Mouse (Mus musculus): Measurements from ENCODE around the gene Cd300ld3. TPM values are rescaled to one million over a fixed set of nuclear protein-coding genes. Genes with fewer than 3 reads are reported as not detected.

The Cd300ld3 gene
- polyA plus RNA-seq (2016; fragmentation: Nextera tagmentation; extraction: Ambion mirVana) = not detected in 2 replicates

DNA sequence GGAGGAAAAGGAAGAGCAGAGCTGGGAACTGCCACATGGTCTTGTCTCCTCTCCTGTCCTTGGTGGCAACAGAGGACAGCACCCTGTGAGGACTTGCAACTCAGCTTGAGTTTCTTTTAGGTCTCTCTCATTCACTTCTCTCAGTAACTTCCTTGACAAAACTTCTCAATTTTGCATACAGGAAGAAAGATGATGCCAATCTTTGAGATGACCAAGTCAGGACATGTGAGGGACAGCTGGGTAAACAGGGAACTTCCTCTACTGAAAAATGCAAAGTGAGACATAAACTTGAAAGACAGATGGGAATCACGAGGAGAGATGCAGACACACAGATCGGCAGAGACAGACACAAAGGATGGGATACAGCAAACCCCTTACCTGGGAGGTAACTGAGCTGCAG, at the start of gene Cd300ld3:
Cd300ld3 (minus strand) TSS at position 151 of the 400 bp plus-strand sequence.
- no peak for ATAC-seq (ENCODE audit: low FRiP score, low read depth)
- H3K36me3 ChIP-seq = no peaks in the 10 kb centered on the region
- no peak within 1 kb of the TSS for H3K4me2 ChIP-seq (replicated peaks)

GRCm38 (mm10) chr11:115092140-115092539, 43.9 kb upstream of the Cd300ld3 start:
- Histone ChIP-seq H3K36me3 (no peaks in the 10 kb centered on the region), H3K4me2 (replicated peaks) (peak overlapping the region; percentile 60), H3K4me1 (peaks cover 12% of the 10 kb centered on the region), H3K27ac (replicated peaks) (no peak overlapping the region), H3K27me3 (peaks cover 33% of the 10 kb centered on the region), H3K4me3 (peak overlapping the region; percentile 32), H3K9ac (replicated peaks) (no peak overlapping the region), H3K9me3 (no peaks in the 10 kb centered on the region)
- WGBS = 18% methylated on average over 4 of the region's 4 CpGs
- no peak for ATAC-seq (ENCODE audit: low FRiP score, low read depth)

More for the DNA sequence above, at the start of gene Cd300ld3:
- no peaks in the 10 kb centered on the region for H3K9me3 ChIP-seq
- H3K27ac ChIP-seq (replicated peaks) = no peak within 1 kb of the TSS
- WGBS = 85% methylated on average over 2 of the region's 2 CpGs
- H3K4me3 ChIP-seq = no peak within 1 kb of the TSS
- no peak within 1 kb of the TSS for H3K9ac ChIP-seq (replicated peaks)
- peaks cover 7% of the 10 kb centered on the region; the same call in 1 of the 2 replicates for H3K27me3 ChIP-seq
- H3K4me1 ChIP-seq = no peaks in the 10 kb centered on the region

DNA sequence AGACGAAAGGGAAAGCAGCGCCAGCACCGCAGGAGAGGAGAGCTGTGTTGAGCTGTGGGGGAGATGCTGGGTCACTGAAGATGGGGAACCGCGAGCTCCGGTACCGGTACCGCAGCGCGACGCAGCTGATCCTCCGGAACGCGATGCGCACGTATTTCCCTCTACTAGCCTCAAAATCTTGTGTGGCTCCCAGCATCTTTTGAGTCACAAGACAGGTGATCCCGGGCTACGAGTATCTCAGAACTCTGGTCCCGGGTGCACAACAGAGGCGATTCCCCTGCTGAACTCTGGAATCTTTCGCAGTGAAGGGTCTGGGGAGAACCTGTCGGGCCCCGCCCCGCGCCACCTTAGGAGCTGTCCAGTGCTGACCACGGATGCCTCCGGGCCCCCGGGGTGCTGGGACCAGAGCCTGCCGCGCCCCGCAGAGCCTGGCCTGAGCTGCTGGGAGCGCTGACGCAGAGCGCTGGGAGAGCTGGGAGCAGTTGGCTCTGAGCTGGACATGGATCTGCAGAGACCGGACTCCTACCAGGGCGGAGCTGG, 43.2 kb upstream of the Cd300ld3 start, which contains the start of gene Rab37:
Rab37 (plus strand) TSS at position 70 of the 540 bp plus-strand sequence.
- H3K9me3 ChIP-seq = no peaks in the 10 kb centered on the region
- peak within 1 kb of the TSS; percentile 60 for H3K4me2 ChIP-seq (replicated peaks)
- peaks cover 33% of the 10 kb centered on the region for H3K27me3 ChIP-seq
- H3K4me3 ChIP-seq = peak within 1 kb of the TSS; percentile 32
- H3K4me1 ChIP-seq = peaks cover 12% of the 10 kb centered on the region
- 0 out of 2 replicates have a peak within 1 kb of the TSS, but pooled peaks have one; percentile 6 for H3K9ac ChIP-seq (replicated peaks)
- no peak for ATAC-seq (ENCODE audit: low FRiP score, low read depth)
- H3K27ac ChIP-seq (replicated peaks) = no peak within 1 kb of the TSS
- no peaks in the 10 kb centered on the region for H3K36me3 ChIP-seq
- WGBS = 2% methylated on average over 36 of the region's 36 CpGs

- H3K9ac ChIP-seq (replicated peaks) = no peak overlapping the region
- no peak for ATAC-seq (ENCODE audit: low FRiP score, low read depth)
- H3K4me1 ChIP-seq = peaks cover 17% of the 10 kb centered on the region
- peaks cover 47% of the 10 kb centered on the region for H3K27me3 ChIP-seq
- no peaks in the 10 kb centered on the region for H3K36me3 ChIP-seq
- H3K4me3 ChIP-seq = no peak overlapping the region
- H3K4me2 ChIP-seq (replicated peaks) = no peak overlapping the region
- no peak overlapping the region for H3K27ac ChIP-seq (replicated peaks)
- 65% methylated on average over 6 of the region's 6 CpGs for WGBS
- H3K9me3 ChIP-seq = no peaks in the 10 kb centered on the region
Measured at GRCm38 (mm10) chr11:115089853-115090252, 41.6 kb upstream of the Cd300ld3 start.

- ATAC-seq (ENCODE audit: low FRiP score, low read depth) = no peak
- H3K9ac ChIP-seq (replicated peaks) = no peak overlapping the region
- H3K27ac ChIP-seq (replicated peaks) = no peak overlapping the region
- no peaks in the 10 kb centered on the region for H3K9me3 ChIP-seq
- H3K4me1 ChIP-seq = peaks cover 24% of the 10 kb centered on the region
- no peak overlapping the region for H3K4me2 ChIP-seq (replicated peaks)
- H3K4me3 ChIP-seq = no peak overlapping the region
- no peaks in the 10 kb centered on the region for H3K36me3 ChIP-seq
- WGBS = 70% methylated on average over 7 of the region's 7 CpGs
- peaks cover 53% of the 10 kb centered on the region for H3K27me3 ChIP-seq
Measured at GRCm38 (mm10) chr11:115086213-115086612, 38.0 kb upstream of the Cd300ld3 start.

- Histone ChIP-seq H3K9ac (replicated peaks) (no peak overlapping the region), H3K9me3 (no peaks in the 10 kb centered on the region), H3K4me3 (no peak overlapping the region), H3K27ac (replicated peaks) (no peak overlapping the region), H3K4me1 (peaks cover 23% of the 10 kb centered on the region), H3K36me3 (no peaks in the 10 kb centered on the region), H3K4me2 (replicated peaks) (no peak overlapping the region), H3K27me3 (peaks cover 42% of the 10 kb centered on the region)
- 49% methylated on average over 8 of the region's 8 CpGs for WGBS
- 0 out of 2 replicates have a peak, but pooled peaks have one; percentile 9 for ATAC-seq (ENCODE audit: low FRiP score, low read depth)
Measured at GRCm38 (mm10) chr11:115085064-115085463, 36.9 kb upstream of the Cd300ld3 start.

- Histone ChIP-seq H3K27ac (replicated peaks) (no peak overlapping the region), H3K36me3 (no peaks in the 10 kb centered on the region), H3K27me3 (peaks cover 40% of the 10 kb centered on the region), H3K4me2 (replicated peaks) (no peak overlapping the region), H3K9ac (replicated peaks) (no peak overlapping the region), H3K9me3 (no peaks in the 10 kb centered on the region), H3K4me1 (peaks cover 23% of the 10 kb centered on the region), H3K4me3 (no peak overlapping the region)
- ATAC-seq (ENCODE audit: low FRiP score, low read depth) = peak; percentile 12; the same call in 1 of the 2 replicates
- 20% methylated on average over 12 of the region's 12 CpGs for WGBS
Measured at GRCm38 (mm10) chr11:115084595-115084994, 36.4 kb upstream of the Cd300ld3 start.

- Histone ChIP-seq H3K4me3 (no peak overlapping the region), H3K27me3 (peaks cover 36% of the 10 kb centered on the region), H3K4me1 (peaks cover 23% of the 10 kb centered on the region), H3K9ac (replicated peaks) (no peak overlapping the region), H3K36me3 (no peaks in the 10 kb centered on the region), H3K27ac (replicated peaks) (no peak overlapping the region), H3K4me2 (replicated peaks) (peak overlapping the region; percentile 9; the same call in 1 of the 2 replicates), H3K9me3 (no peaks in the 10 kb centered on the region)
- ATAC-seq (ENCODE audit: low FRiP score, low read depth) = no peak
- 40% methylated on average over 18 of the region's 18 CpGs for WGBS
Measured at GRCm38 (mm10) chr11:115083376-115084139, 35.3 kb upstream of the Cd300ld3 start.

DNA sequence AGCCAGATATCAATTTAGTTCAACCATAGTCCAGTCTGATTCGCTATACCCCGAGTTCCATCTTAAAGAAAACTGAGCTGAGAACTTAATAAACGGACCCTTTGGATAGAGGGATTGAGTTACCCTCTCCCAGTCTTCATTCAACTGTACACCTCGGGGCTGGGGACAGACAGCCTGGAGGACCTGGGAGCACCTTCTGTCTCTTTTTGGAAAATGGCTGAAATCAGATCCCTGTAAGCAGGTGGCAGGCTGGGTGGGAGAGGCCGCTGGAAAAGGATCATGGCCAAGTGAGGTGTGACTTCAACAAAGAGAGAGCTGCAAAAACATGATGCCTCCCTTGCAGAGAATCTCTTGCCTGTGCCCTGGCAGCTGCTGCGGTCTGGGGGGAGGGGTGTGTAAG, 34.0 kb upstream of the Cd300ld3 start:
- Histone ChIP-seq H3K4me2 (replicated peaks) (no peak overlapping the region), H3K27me3 (peaks cover 36% of the 10 kb centered on the region), H3K27ac (replicated peaks) (no peak overlapping the region), H3K9ac (replicated peaks) (no peak overlapping the region), H3K4me1 (peaks cover 19% of the 10 kb centered on the region), H3K9me3 (no peaks in the 10 kb centered on the region), H3K36me3 (no peaks in the 10 kb centered on the region), H3K4me3 (no peak overlapping the region)
- WGBS = 74% methylated on average over 6 of the region's 6 CpGs
- ATAC-seq (ENCODE audit: low FRiP score, low read depth) = no peak

GRCm38 (mm10) chr11:115081373-115081772, 33.2 kb upstream of the Cd300ld3 start:
- H3K27me3 ChIP-seq = peaks cover 36% of the 10 kb centered on the region
- H3K4me2 ChIP-seq (replicated peaks) = no peak overlapping the region
- H3K27ac ChIP-seq (replicated peaks) = no peak overlapping the region
- no peak overlapping the region for H3K9ac ChIP-seq (replicated peaks)
- H3K4me3 ChIP-seq = no peak overlapping the region
- peaks cover 19% of the 10 kb centered on the region for H3K4me1 ChIP-seq
- 65% methylated on average over 3 of the region's 3 CpGs for WGBS
- H3K9me3 ChIP-seq = no peaks in the 10 kb centered on the region
- no peak for ATAC-seq (ENCODE audit: low FRiP score, low read depth)
- no peaks in the 10 kb centered on the region for H3K36me3 ChIP-seq

DNA sequence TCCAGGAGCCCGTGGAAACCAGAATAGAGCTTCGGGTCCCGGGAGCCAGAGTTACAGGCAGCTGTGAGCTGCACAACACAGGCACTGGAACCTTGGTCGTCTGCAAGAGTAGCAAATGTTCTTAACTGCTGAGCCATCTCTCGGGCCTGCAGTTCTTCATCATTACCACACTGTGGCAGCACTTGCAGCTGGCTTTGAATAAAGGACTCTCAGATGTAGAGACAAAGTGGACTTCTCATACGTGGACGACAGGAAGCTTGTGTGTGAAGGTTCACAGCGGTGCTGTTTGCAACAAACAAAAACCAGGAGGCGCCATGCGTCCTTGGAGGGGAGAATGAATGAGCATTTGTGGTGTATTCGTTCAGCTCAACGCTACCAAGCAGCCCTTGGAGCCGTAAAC, 32.7 kb upstream of the Cd300ld3 start:
- no peak overlapping the region for H3K27ac ChIP-seq (replicated peaks)
- H3K9me3 ChIP-seq = no peaks in the 10 kb centered on the region
- no peak for ATAC-seq (ENCODE audit: low FRiP score, low read depth)
- H3K4me3 ChIP-seq = no peak overlapping the region
- H3K4me2 ChIP-seq (replicated peaks) = no peak overlapping the region
- H3K4me1 ChIP-seq = peaks cover 19% of the 10 kb centered on the region
- H3K9ac ChIP-seq (replicated peaks) = no peak overlapping the region
- H3K27me3 ChIP-seq = peaks cover 31% of the 10 kb centered on the region
- H3K36me3 ChIP-seq = no peaks in the 10 kb centered on the region
- 37% methylated on average over 13 of the region's 13 CpGs for WGBS

DNA sequence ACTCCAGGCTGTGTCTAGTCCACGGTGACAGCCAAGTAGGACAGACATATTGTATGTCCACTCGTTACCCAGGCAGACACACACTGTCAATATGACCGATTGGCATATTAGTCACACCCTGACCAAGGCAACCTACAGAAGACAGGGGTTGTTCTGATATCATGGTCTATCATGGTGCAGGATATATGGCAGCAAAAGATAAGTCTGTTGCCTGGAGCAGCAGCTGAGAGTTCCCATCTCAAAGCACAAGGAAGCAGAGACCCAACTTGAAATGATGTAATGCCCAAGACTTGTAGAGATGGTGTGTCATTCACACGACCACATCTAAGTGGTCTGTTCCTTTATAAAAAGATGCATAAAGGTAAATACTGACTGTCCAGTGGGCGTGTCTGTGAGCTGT, 30.5 kb upstream of the Cd300ld3 start:
- WGBS = 87% methylated on average over 5 of the region's 5 CpGs
- Histone ChIP-seq H3K27ac (replicated peaks) (no peak overlapping the region), H3K9me3 (no peaks in the 10 kb centered on the region), H3K36me3 (no peaks in the 10 kb centered on the region), H3K4me1 (peaks cover 3% of the 10 kb centered on the region; the same call in 1 of the 2 replicates), H3K4me2 (replicated peaks) (no peak overlapping the region), H3K4me3 (no peak overlapping the region), H3K27me3 (peaks cover 17% of the 10 kb centered on the region), H3K9ac (replicated peaks) (no peak overlapping the region)
- no peak for ATAC-seq (ENCODE audit: low FRiP score, low read depth)

Data from midbrain, embryonic 12.5 days (tissue).